Mouse (Mus musculus) CH12.LX (cell line): ENCODE measurements around the gene Igfbp5. TPM values are rescaled to one million over a fixed set of nuclear protein-coding genes. Genes with fewer than 3 reads are reported as not detected.
A peak's percentile ranks its signal among the peaks of the same experiment; 100 is the strongest.

Experiments
- DNase-seq: peaks from one replicate; pipeline ENCODE4 v3.0.0-alpha.2; 2013; ENCODE audit errors: extremely low read depth
- H3K27ac ChIP-seq: 2 replicates; pipeline ENCODE4 v1.5.1; 2012; ENCODE audit warnings: low read depth, mild to moderate bottlenecking, control low read depth, moderate library complexity; ENCODE audit not compliant: insufficient read depth
- H3K27me3 ChIP-seq: replicated peaks from 2 replicates; pipeline ENCODE3; 2012; ENCODE audit warnings: inconsistent platforms
- H3K36me3 ChIP-seq, 2 experiments: replicated peaks in 1 of 2; 2 replicates each; pipeline versions ENCODE3 to v1.6.1; 2012; ENCODE audit warnings: inconsistent platforms in 1 of 2, low read length in 1 of 2, mild to moderate bottlenecking in 1 of 2, mixed read lengths in 1 of 2, moderate library complexity in 1 of 2; ENCODE audit not compliant: control insufficient read depth in 1 of 2, insufficient read depth in 1 of 2
- H3K4me1 ChIP-seq, 2 experiments: 2 replicates each; pipeline ENCODE4 v1.6.1; 2012; ENCODE audit warnings: inconsistent platforms in 1 of 2, moderate library complexity in 1 of 2; ENCODE audit not compliant: insufficient read depth in 2 of 2, control insufficient read depth in 1 of 2
- H3K4me2 ChIP-seq: 2 replicates; pipeline ENCODE4 v1.6.1; 2012; ENCODE audit warnings: low read depth, mild to moderate bottlenecking, control low read depth; ENCODE audit not compliant: poor library complexity, insufficient read depth, severe bottlenecking
- H3K4me3 ChIP-seq, 3 experiments: fragments of 150-350 bp in 1 of 3; sonication (generic) in 1 of 3; replicated peaks in 1 of 3; 2 replicates each; pipeline versions ENCODE3 to v1.5.1; 2011 to 2012; ENCODE audit warnings: low read depth in 2 of 3, low read length in 2 of 3, mild to moderate bottlenecking in 2 of 3, moderate library complexity in 2 of 3, control low read depth in 1 of 3, improper control_type of control experiment in 1 of 3, inconsistent platforms in 1 of 3, mixed read lengths in 1 of 3; ENCODE audit not compliant: poor library complexity in 1 of 3
- H3K79me2 ChIP-seq: replicated peaks from 2 replicates; pipeline ENCODE4 v1.6.1; 2012; ENCODE audit warnings: mild to moderate bottlenecking, moderate library complexity; ENCODE audit not compliant: control insufficient read depth, poor library complexity, insufficient read depth, severe bottlenecking; ENCODE audit errors: extremely low read depth
- H3K9ac ChIP-seq: 2 replicates; pipeline ENCODE4 v1.6.1; 2012; ENCODE audit warnings: low read depth, mild to moderate bottlenecking, control low read depth, moderate library complexity; ENCODE audit not compliant: insufficient read depth
- H3K9me3 ChIP-seq: replicated peaks from 2 replicates; pipeline ENCODE3; 2012; ENCODE audit warnings: low read length, inconsistent platforms, mixed read lengths
- BHLHE40 ChIP-seq: IDR thresholded peaks from 2 replicates; pipeline ENCODE4 v1.6.1; 2011; ENCODE audit warnings: mild to moderate bottlenecking, low read depth, low read length, improper control_type of control experiment
- CHD1 ChIP-seq: IDR thresholded peaks from 2 replicates; pipeline ENCODE4 v1.6.1; 2012; ENCODE audit warnings: low read depth, low read length, improper control_type of control experiment, inconsistent platforms
- CHD2 ChIP-seq: IDR thresholded peaks from 2 replicates; pipeline ENCODE4 v1.6.1; 2011; ENCODE audit warnings: low read length, improper control_type of control experiment
- CTCF ChIP-seq, 2 experiments: IDR thresholded peaks in 1 of 2; conservative IDR thresholded peaks in 1 of 2; 2 replicates each; pipeline ENCODE4 v1.5.1; 2011 to 2012; ENCODE audit warnings: low read depth in 2 of 2, low read length in 2 of 2, improper control_type of control experiment in 1 of 2, inconsistent platforms in 1 of 2, mild to moderate bottlenecking in 1 of 2, moderate library complexity in 1 of 2
- E2F4 ChIP-seq: IDR thresholded peaks from 2 replicates; pipeline ENCODE4 v1.6.1; 2011; ENCODE audit warnings: low read depth, low read length, improper control_type of control experiment; ENCODE audit not compliant: insufficient replicate concordance
- ELF1 ChIP-seq: IDR thresholded peaks from 2 replicates; pipeline ENCODE4 v1.6.1; 2014; ENCODE audit warnings: low read depth, mild to moderate bottlenecking, inconsistent platforms, low read length, improper control_type of control experiment
- EP300 ChIP-seq: IDR thresholded peaks from 2 replicates; pipeline ENCODE4 v1.6.1; 2011; ENCODE audit warnings: low read length, improper control_type of control experiment
- ETS1 ChIP-seq: conservative IDR thresholded peaks from 2 replicates; pipeline ENCODE4 v1.6.1; 2012; ENCODE audit warnings: low read depth, mild to moderate bottlenecking, inconsistent platforms, low read length, improper control_type of control experiment, moderate library complexity
- GABPA ChIP-seq: IDR thresholded peaks from 2 replicates; pipeline ENCODE4 v1.6.1; 2012; ENCODE audit warnings: low read depth, low read length, improper control_type of control experiment, inconsistent platforms; ENCODE audit not compliant: insufficient replicate concordance
- HCFC1 ChIP-seq: IDR thresholded peaks from 2 replicates; pipeline ENCODE4 v1.6.1; 2012; ENCODE audit warnings: low read depth, mild to moderate bottlenecking, inconsistent platforms, low read length, improper control_type of control experiment
- IRF4 ChIP-seq: IDR thresholded peaks from 2 replicates; pipeline ENCODE4 v1.6.1; 2014; ENCODE audit warnings: low read depth, mild to moderate bottlenecking, inconsistent platforms, low read length, improper control_type of control experiment
- JUN ChIP-seq: IDR thresholded peaks from 2 replicates; pipeline ENCODE4 v1.6.1; 2011; ENCODE audit warnings: low read depth, mild to moderate bottlenecking, low read length, improper control_type of control experiment, moderate library complexity; ENCODE audit not compliant: insufficient read depth
- JUND ChIP-seq: conservative IDR thresholded peaks from 2 replicates; pipeline ENCODE4 v1.6.1; 2011; ENCODE audit warnings: low read depth, low read length, improper control_type of control experiment
- KAT2A ChIP-seq: IDR thresholded peaks from 2 replicates; pipeline ENCODE4 v1.6.1; 2012; ENCODE audit warnings: low read length, improper control_type of control experiment, inconsistent platforms; ENCODE audit not compliant: insufficient replicate concordance
- MAFK ChIP-seq: IDR thresholded peaks from 2 replicates; pipeline ENCODE4 v1.6.1; 2011; ENCODE audit warnings: low read length, improper control_type of control experiment; ENCODE audit not compliant: insufficient replicate concordance
- MAX ChIP-seq: IDR thresholded peaks from 2 replicates; pipeline ENCODE4 v1.6.1; 2011; ENCODE audit warnings: low read length, improper control_type of control experiment
- MAZ ChIP-seq: IDR thresholded peaks from 2 replicates; pipeline ENCODE4 v1.6.1; 2012; ENCODE audit warnings: low read depth, mild to moderate bottlenecking, inconsistent platforms, low read length, improper control_type of control experiment, moderate library complexity
- MEF2A ChIP-seq: IDR thresholded peaks from 2 replicates; pipeline ENCODE4 v1.6.1; 2014; ENCODE audit warnings: low read depth, mild to moderate bottlenecking, inconsistent platforms, low read length, improper control_type of control experiment, borderline replicate concordance
- MXI1 ChIP-seq: IDR thresholded peaks from 2 replicates; pipeline ENCODE4 v1.6.1; 2011; ENCODE audit warnings: mild to moderate bottlenecking, low read depth, low read length, improper control_type of control experiment
- MYC ChIP-seq: IDR thresholded peaks from 2 replicates; pipeline ENCODE4 v1.6.1; 2011; ENCODE audit warnings: low read depth, mild to moderate bottlenecking, improper control_type of control experiment, low read length
- NELFE ChIP-seq: IDR thresholded peaks from 2 replicates; pipeline ENCODE4 v1.6.1; 2011; ENCODE audit warnings: low read depth, low read length, improper control_type of control experiment
- NRF1 ChIP-seq: IDR thresholded peaks from 2 replicates; pipeline ENCODE4 v1.6.1; 2014; ENCODE audit warnings: low read depth, mild to moderate bottlenecking, inconsistent platforms, low read length, improper control_type of control experiment, moderate library complexity
- PAX5 ChIP-seq: IDR thresholded peaks from 2 replicates; pipeline ENCODE4 v1.6.1; 2012; ENCODE audit warnings: low read length, inconsistent platforms, mixed read lengths
- POLR2A ChIP-seq: IDR thresholded peaks from 2 replicates; pipeline ENCODE4 v1.6.1; 2011; ENCODE audit warnings: low read depth, mild to moderate bottlenecking, improper control_type of control experiment, low read length
- POLR2AphosphoS2 ChIP-seq: IDR thresholded peaks from 2 replicates; pipeline ENCODE4 v1.6.1; 2011; ENCODE audit warnings: low read depth, low read length, improper control_type of control experiment
- RAD21 ChIP-seq: IDR thresholded peaks from 2 replicates; pipeline ENCODE4 v1.6.1; 2011; ENCODE audit warnings: low read depth, mild to moderate bottlenecking, low read length, improper control_type of control experiment, moderate library complexity
- RCOR1 ChIP-seq: conservative IDR thresholded peaks from 2 replicates; pipeline ENCODE4 v1.6.1; 2012; ENCODE audit warnings: low read depth, mild to moderate bottlenecking, inconsistent platforms, low read length, improper control_type of control experiment
- SIN3A ChIP-seq: IDR thresholded peaks from 2 replicates; pipeline ENCODE4 v1.6.1; 2012; ENCODE audit warnings: low read length, improper control_type of control experiment, inconsistent platforms
- SMC3 ChIP-seq: IDR thresholded peaks from 2 replicates; pipeline ENCODE4 v1.6.1; 2011; ENCODE audit warnings: low read depth, low read length, improper control_type of control experiment
- TBP ChIP-seq: conservative IDR thresholded peaks from 2 replicates; pipeline ENCODE4 v1.6.1; 2011; ENCODE audit warnings: low read depth, low read length, improper control_type of control experiment
- TCF12 ChIP-seq: IDR thresholded peaks from 2 replicates; pipeline ENCODE4 v1.6.1; 2014; ENCODE audit warnings: low read depth, mild to moderate bottlenecking, inconsistent platforms, low read length, improper control_type of control experiment
- UBTF ChIP-seq: IDR thresholded peaks from 2 replicates; pipeline ENCODE4 v1.6.1; 2012; ENCODE audit warnings: low read depth, mild to moderate bottlenecking, inconsistent platforms, low read length, improper control_type of control experiment, moderate library complexity
- USF1 ChIP-seq: IDR thresholded peaks from 2 replicates; pipeline ENCODE4 v1.6.1; 2014; ENCODE audit warnings: low read depth, mild to moderate bottlenecking, inconsistent platforms, low read length, improper control_type of control experiment
- USF2 ChIP-seq: conservative IDR thresholded peaks from 2 replicates; pipeline ENCODE4 v1.6.1; 2011; ENCODE audit warnings: low read depth, low read length, improper control_type of control experiment
- ZC3H11A ChIP-seq: IDR thresholded peaks from 2 replicates; pipeline ENCODE4 v1.6.1; 2012; ENCODE audit warnings: low read depth, mild to moderate bottlenecking, inconsistent platforms, low read length, improper control_type of control experiment
- ZKSCAN1 ChIP-seq: IDR thresholded peaks from 2 replicates; pipeline ENCODE4 v1.6.1; 2012; ENCODE audit warnings: low read depth, inconsistent platforms, low read length, improper control_type of control experiment, borderline replicate concordance
- ZMIZ1 ChIP-seq: IDR thresholded peaks from 2 replicates; pipeline ENCODE4 v1.6.1; 2012; ENCODE audit warnings: low read depth, mild to moderate bottlenecking, inconsistent platforms, low read length, improper control_type of control experiment
- ZNF384 ChIP-seq: IDR thresholded peaks from 2 replicates; pipeline ENCODE4 v1.6.1; 2012; ENCODE audit warnings: low read depth, low read length, improper control_type of control experiment, inconsistent platforms
- dilution Hi-C: fragments of 300-500 bp; cut with MboI; formaldehyde crosslinking; loops from 2 replicates; pipeline ENCODE4 v1.14.3; 2020; ENCODE audit warnings: low sequenced_read_pairs; ENCODE audit not compliant: extremely low pct_unique_long_range_greater_than_20kb, extremely low pct_ligation_motif_present
- in situ Hi-C: fragments of 300-500 bp; cut with MboI; formaldehyde crosslinking; loops from 3 replicates; pipeline ENCODE4 v1.14.3; 2019; ENCODE audit warnings: low sequenced_read_pairs, low pct_ligation_motif_present, low pct_unique_long_range_greater_than_20kb, mixed read lengths
- polyA plus RNA-seq: library from polyadenylated mRNA; unstranded; fragments of >175 nt; gene quantifications from 2 replicates; pipeline ENCODE4 v1.2.1, GENCODE M21; 2012; ENCODE audit warnings: low read depth; ENCODE audit not compliant: insufficient read length
- total RNA-seq, 2 experiments: library from RNA; depleted of rRNA; stranded (reverse); fragments of 300-350 nt in 1 of 2; fragments of >200 nt in 1 of 2; gene quantifications; 2 replicates each; pipeline ENCODE4 v1.2.3; 2012 to 2014

Igfbp5 gene
- total and polyA plus RNA-seq, 3 experiments: 0.08 to 0.09 TPM; not detected in 1

DNA sequence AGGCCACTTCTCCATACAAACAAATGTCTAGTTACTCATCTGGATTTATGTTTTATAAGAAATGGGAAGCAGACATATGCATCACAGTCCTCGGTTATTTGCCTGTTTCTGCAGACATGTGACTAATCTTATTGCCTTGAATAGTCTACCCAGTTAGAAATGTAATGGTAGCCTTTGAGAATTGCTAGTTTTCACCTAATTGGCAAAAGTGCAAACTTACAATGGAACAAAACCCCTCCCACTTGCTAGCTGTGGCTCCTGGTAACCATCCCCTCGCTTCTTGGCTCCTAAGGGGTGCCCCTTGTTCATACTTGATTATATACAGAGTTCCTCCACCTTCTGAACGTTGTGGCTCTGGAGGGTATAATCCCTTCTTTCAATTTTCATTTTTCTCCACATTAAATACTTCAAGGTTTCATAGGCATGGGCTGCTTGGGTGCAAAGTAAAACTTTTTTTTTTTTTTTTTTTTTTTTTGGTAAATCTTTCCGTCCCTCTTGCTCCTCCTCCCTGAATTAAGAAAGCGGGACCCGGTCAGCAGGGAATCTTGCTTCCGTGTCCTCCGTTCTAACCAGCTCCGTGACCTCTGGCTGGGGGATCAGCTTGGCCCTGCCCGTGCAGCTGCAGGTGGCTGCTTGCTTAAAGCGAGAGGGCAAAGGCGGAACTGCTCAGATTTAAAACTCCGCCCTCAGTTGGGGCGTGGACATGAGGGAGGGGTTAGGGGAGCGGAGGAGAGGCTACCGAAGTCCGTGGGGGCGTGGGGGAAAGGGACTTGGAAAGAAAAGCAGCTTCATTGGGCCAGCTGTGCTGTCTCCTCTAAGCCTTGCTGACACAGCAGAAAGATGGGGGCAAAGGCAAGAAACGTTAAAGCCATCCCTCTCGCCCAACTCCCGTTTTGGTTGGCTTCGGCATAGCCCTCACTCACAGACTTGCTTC lies 4.7 kb downstream of the Igfbp5 start:
- Histone ChIP-seq H3K9ac (no peak overlapping the region), H3K4me3 (peak overlapping the region; percentile 23 to 33 (median 27)), H3K4me1 (peaks cover 16 to 58% of the 10 kb centered on the region in 2 experiments), H3K9me3 (no peaks in the 10 kb centered on the region), H3K79me2 (no peaks in the 10 kb centered on the region), H3K27me3 (peaks cover 26% of the 10 kb centered on the region), H3K4me2 (peak overlapping the region; percentile 57), H3K27ac (no peak overlapping the region), H3K36me3 (no peaks in the 10 kb centered on the region)
- in situ Hi-C loops (loop anchor here (10.0 to 25.0 kb wide), 4 partner anchors 283 to 985 kb away; partner anchors contain the start of gene Smarcal1), dilution Hi-C loops (no loop called here)
- TF ChIP-seq RCOR1 (no peak), PAX5 (no peak), GABPA (no peak), MYC (no peak), MAZ (peak; percentile 72; the same call in 1 of the 2 replicates), NRF1 (no peak), ELF1 (peak; percentile 87), IRF4 (peak; percentile 48; the same call in 1 of the 2 replicates), EP300 (no peak), POLR2AphosphoS2 (no peak), MEF2A (peak; percentile 3; the same call in 1 of the 2 replicates), POLR2A (peak; percentile 76), USF2 (no peak), MXI1 (peak; percentile 41), USF1 (no peak), UBTF (no peak), KAT2A (no peak), ZMIZ1 (no peak), JUN (no peak), ZKSCAN1 (no peak), TCF12 (peak; percentile 80), E2F4 (no peak), MAX (no peak), NELFE (peak; percentile 62), CHD2 (no peak), HCFC1 (peak; percentile 13; the same call in 1 of the 2 replicates), SIN3A (no peak), CTCF (conservative IDR thresholded peaks at IDR 0.05 in 1 of 2, IDR thresholded peaks at IDR 0.05 in 1 of 2; ENCODE audit: low read depth in 2 of 2, low read length in 2 of 2) (no peak), TBP (no peak), RAD21 (no peak), MAFK (peak; percentile 96), JUND (no peak), CHD1 (no peak), BHLHE40 (peak; percentile 83), ETS1 (no peak), SMC3 (no peak), ZNF384 (peak; percentile 69), ZC3H11A (no peak)
- DNase-seq: peak; percentile 91
